Mouse (Mus musculus) lung, embryonic 14.5 days (tissue): ENCODE results near the gene Gm12184. TPM values are rescaled to one million over a fixed set of nuclear protein-coding genes. Genes with fewer than 3 reads are reported as not detected.
"Not testable (repeated sequence)": the region's sequence is repeated elsewhere in the genome, so short reads cannot be mapped to it uniquely, and the experiment has no call there.

Source experiments
- ATAC-seq: fragments of 200-750 bp; cut with Nextera tagmentation; 2 replicates; pipeline ENCODE4 v1.8.0; 2017; ENCODE audit warnings: mild to moderate bottlenecking, moderate TSS enrichment, moderate library complexity; ENCODE audit not compliant: insufficient read depth
- DNase-seq: peaks from one replicate; pipeline ENCODE4 v3.0.0-alpha.2; 2015
- H3K27ac ChIP-seq: fragments of 300-500 bp; sonication (generic); 2 replicates; pipeline ENCODE4 v1.5.1; 2014; ENCODE audit warnings: low read depth, mild to moderate bottlenecking, moderate library complexity
- H3K27me3 ChIP-seq: fragments of 300-500 bp; sonication (generic); 2 replicates; pipeline ENCODE4 v1.6.1; 2014; ENCODE audit warnings: low read length, control low read depth; ENCODE audit not compliant: insufficient read depth
- H3K36me3 ChIP-seq: fragments of 300-500 bp; sonication (generic); 2 replicates; pipeline ENCODE4 v1.6.1; 2014; ENCODE audit warnings: control low read depth; ENCODE audit not compliant: insufficient read depth
- H3K4me1 ChIP-seq: fragments of 300-500 bp; sonication (generic); 2 replicates; pipeline ENCODE4 v1.6.1; 2014; ENCODE audit warnings: antibody characterized with exemption, control low read depth; ENCODE audit not compliant: insufficient read depth
- H3K4me2 ChIP-seq: fragments of 300-500 bp; sonication (generic); 2 replicates; pipeline ENCODE4 v1.6.1; 2014; ENCODE audit warnings: mild to moderate bottlenecking
- H3K4me3 ChIP-seq: fragments of 300-500 bp; sonication (generic); 2 replicates; pipeline ENCODE4 v1.5.1; 2014; ENCODE audit warnings: low read depth, low read length
- H3K9ac ChIP-seq: fragments of 300-500 bp; sonication (generic); 2 replicates; pipeline ENCODE4 v1.6.1; 2014
- H3K9me3 ChIP-seq: fragments of 300-500 bp; sonication (generic); 2 replicates; pipeline ENCODE4 v1.6.1; 2016; ENCODE audit warnings: low read depth, low read length, control low read depth
- CTCF ChIP-seq: IDR thresholded peaks from 2 replicates; pipeline ENCODE4 v1.5.1; 2016; ENCODE audit warnings: antibody characterized with exemption, low read depth
- WGBS: fragments of 180-500 bp; shearing (Covaris S2); extraction: QIAGEN DNeasy Blood & Tissue Kit; methylation state at CpG from one replicate; pipeline ENCODE4 v1.1.7; 2014; 5-methylcytosine and 5-hydroxymethylcytosine counted together
- polyA plus RNA-seq: library from polyadenylated mRNA; unstranded; fragments of >200 nt; fragmentation: Nextera tagmentation; extraction: Ambion mirVana; gene quantifications from 2 replicates; pipeline ENCODE4 v1.2.1, GENCODE M21; 2014

Gm12184 gene
- 11.3 and 11.8 TPM in 2 replicates for polyA plus RNA-seq

GRCm38 (mm10) chr11:48825979-48826751 lies at the start of gene Gm12184, which contains the start of gene Trim7:
Gm12184 (minus strand) TSS chr11:48826655.
Trim7 (plus strand) TSS chr11:48826140.
- Histone ChIP-seq H3K27me3 (peaks cover 11% of the 10 kb centered on the region; the same call in 1 of the 2 replicates), H3K4me3 (peak within 1 kb of the TSS; percentile 44), H3K9ac (peak within 1 kb of the TSS; percentile 52), H3K4me2 (peak within 1 kb of the TSS; percentile 79), H3K27ac (peak within 1 kb of the TSS; percentile 33)
- not testable (repeated sequence) for H3K36me3 ChIP-seq, H3K9me3 ChIP-seq, DNase-seq, H3K4me1 ChIP-seq
- WGBS = under 1% methylated on average over 33 of the region's 92 CpGs
- ATAC-seq = peak; percentile 80

GRCm38 (mm10) chr11:48875343-48875837 lies 48.9 kb upstream of the Gm12184 start:
- H3K4me2 ChIP-seq, H3K27ac ChIP-seq, H3K9me3 ChIP-seq, H3K4me3 ChIP-seq, ATAC-seq, H3K36me3 ChIP-seq, DNase-seq, H3K4me1 ChIP-seq, H3K27me3 ChIP-seq, H3K9ac ChIP-seq: not testable (repeated sequence)
- 83% methylated on average over 1 of the region's 1 CpGs for WGBS

- DNase-seq (peak; percentile 82), ATAC-seq (peak; percentile 36; the same call in 1 of the 2 replicates)
- no peak overlapping the region for H3K27ac ChIP-seq
- 0 out of 2 replicates have a peak, but pooled peaks cover 5% of the 10 kb centered on the region for H3K4me1 ChIP-seq
- H3K27me3 ChIP-seq = no peaks in the 10 kb centered on the region
- H3K4me2 ChIP-seq = no peak overlapping the region
- no peak overlapping the region for H3K9ac ChIP-seq
- peak; percentile 78 for TF ChIP-seq CTCF
- no peak overlapping the region for H3K4me3 ChIP-seq
- no peaks in the 10 kb centered on the region for H3K9me3 ChIP-seq
- WGBS = 1% methylated on average over 4 of the region's 4 CpGs
- no peaks in the 10 kb centered on the region for H3K36me3 ChIP-seq
Observed at GRCm38 (mm10) chr11:48874465-48874864, 48.0 kb upstream of the Gm12184 start.

- no peak for TF ChIP-seq CTCF
- Histone ChIP-seq H3K4me1 (0 out of 2 replicates have a peak, but pooled peaks cover 10% of the 10 kb centered on the region), H3K27ac (0 out of 2 replicates have a peak overlapping the region, but pooled peaks have one; percentile 60), H3K27me3 (no peaks in the 10 kb centered on the region), H3K9me3 (no peaks in the 10 kb centered on the region), H3K4me2 (no peak overlapping the region), H3K4me3 (no peak overlapping the region), H3K36me3 (no peaks in the 10 kb centered on the region), H3K9ac (no peak overlapping the region)
- 50% methylated on average over 10 of the region's 10 CpGs for WGBS
- ATAC-seq (no peak), DNase-seq (peak; percentile 12)
Observed at GRCm38 (mm10) chr11:48873591-48874290, 47.3 kb upstream of the Gm12184 start.

- peak overlapping the region; percentile 73 for H3K4me2 ChIP-seq
- 62% methylated on average over 7 of the region's 7 CpGs for WGBS
- peak; percentile 4 for DNase-seq
- no peak overlapping the region for H3K4me3 ChIP-seq
- TF ChIP-seq CTCF = no peak
- 0 out of 2 replicates have a peak, but pooled peaks cover 10% of the 10 kb centered on the region for H3K4me1 ChIP-seq
- H3K27me3 ChIP-seq = no peaks in the 10 kb centered on the region
- peak overlapping the region; percentile 59 for H3K27ac ChIP-seq
- no peak for ATAC-seq
- H3K36me3 ChIP-seq = no peaks in the 10 kb centered on the region
- H3K9ac ChIP-seq = peak overlapping the region; percentile 69; the same call in 1 of the 2 replicates
- no peaks in the 10 kb centered on the region for H3K9me3 ChIP-seq
Observed at GRCm38 (mm10) chr11:48872695-48873300, 46.3 kb upstream of the Gm12184 start.

GRCm38 (mm10) chr11:48871817-48872541 lies 45.5 kb upstream of the Gm12184 start:
- H3K9ac ChIP-seq = peak overlapping the region; percentile 69
- peak overlapping the region; percentile 59 for H3K27ac ChIP-seq
- peak; percentile 33 for DNase-seq

More at GRCm38 (mm10) chr11:48871817-48872541, 45.5 kb upstream of the Gm12184 start:
- TF ChIP-seq CTCF = 0 out of 2 replicates have a peak, but pooled peaks have one; percentile 1
- Histone ChIP-seq H3K4me2 (peak overlapping the region; percentile 73), H3K4me3 (peak overlapping the region; percentile 46), H3K4me1 (0 out of 2 replicates have a peak, but pooled peaks cover 10% of the 10 kb centered on the region), H3K27me3 (no peaks in the 10 kb centered on the region), H3K36me3 (no peaks in the 10 kb centered on the region), H3K9me3 (no peaks in the 10 kb centered on the region)
- ATAC-seq = 0 out of 2 replicates have a peak, but pooled peaks have one; percentile 18
- WGBS = 8% methylated on average over 17 of the region's 17 CpGs
